Mouse (Mus musculus) megakaryocyte, embryonic 14.5 days (primary cell): ENCODE results near the gene Col2a1.

Experiments
- FLI1 ChIP-seq: IDR thresholded peaks from 2 replicates; pipeline ENCODE4 v1.6.1; 2012; ENCODE audit warnings: low read length, inconsistent platforms, mixed read lengths
- GATA1 ChIP-seq: IDR thresholded peaks from 3 replicates; pipeline ENCODE4 v1.6.1; 2012; ENCODE audit warnings: mixed read lengths, low read length, inconsistent platforms, borderline replicate concordance

DNA sequence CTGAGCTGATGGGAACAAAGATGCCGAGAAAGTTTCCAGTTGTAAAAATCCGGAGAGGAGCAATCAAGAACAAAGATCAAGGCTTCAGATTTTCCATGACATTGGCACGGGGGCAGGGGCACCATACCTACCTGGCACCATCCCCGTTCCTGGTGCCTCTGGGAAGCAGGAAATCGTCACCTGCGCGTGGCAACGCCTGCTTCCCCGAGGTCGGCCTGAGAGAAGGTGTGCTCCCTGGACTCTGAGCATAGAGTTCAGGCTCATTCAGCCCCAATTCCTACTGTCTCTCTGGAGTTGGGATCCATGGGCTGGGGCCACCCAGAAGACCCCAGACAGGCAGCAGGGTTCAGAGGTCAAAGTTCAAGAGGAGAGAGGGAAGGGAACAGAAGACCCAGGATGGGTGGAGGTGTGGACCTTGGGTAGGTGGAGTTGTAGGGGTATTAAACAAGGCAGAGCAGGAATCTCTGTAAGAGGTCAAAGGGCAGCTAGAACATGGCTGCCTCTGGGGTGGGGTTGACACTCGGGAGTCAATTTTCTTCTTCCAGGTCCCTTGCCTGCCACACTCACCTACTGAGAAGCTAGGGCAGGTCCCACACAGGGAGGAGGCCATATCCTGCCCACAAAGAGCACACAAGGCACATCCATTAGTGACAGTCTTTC is 58.7 kb downstream of the Col2a1 start:
- TF ChIP-seq GATA1, result no peak
- no peak for TF ChIP-seq FLI1
